Mouse (Mus musculus): Measurements from ENCODE around the gene Cfap299. TPM values are rescaled to one million over a fixed set of nuclear protein-coding genes. Genes with fewer than 3 reads are reported as not detected.

Cfap299 gene
- polyA plus RNA-seq, 1 experiment from 2014 or later = 2.2 TPM

- no peak for DNase-seq (ENCODE audit: low spot score)
- H3K27ac ChIP-seq (ENCODE audit: low read depth, low read length) = no peak overlapping the region
- 88% methylated on average over 2 of the region's 2 CpGs for whole genome bisulfite sequencing
Observed at GRCm38 (mm10) chr5:98578398-98578797, 249.3 kb downstream of the Cfap299 start.

GRCm38 (mm10) chr5:98580811-98581210, 251.7 kb downstream of the Cfap299 start:
- Histone ChIP-seq H3K36me3 (ENCODE audit: control insufficient read depth, insufficient read depth, low read length) (no peaks in the 10 kb centered on the region), H3K4me1 (replicated peaks; ENCODE audit: control insufficient read depth, insufficient read depth, low read length) (no peaks in the 10 kb centered on the region), H3K27me3 (ENCODE audit: control insufficient read depth, insufficient read depth, low read length) (no peaks in the 10 kb centered on the region), H3K4me2 (replicated peaks; ENCODE audit: low read depth, low read length) (no peak overlapping the region), H3K27ac (ENCODE audit: low read depth, low read length) (no peak overlapping the region), H3K4me3 (ENCODE audit: low read depth, low read length) (no peak overlapping the region), H3K9ac (ENCODE audit: low read depth, low read length) (no peak overlapping the region), H3K9me3 (ENCODE audit: control insufficient read depth, low read length) (no peaks in the 10 kb centered on the region)
- no peak for DNase-seq (ENCODE audit: low spot score)
- WGBS = 83% methylated on average over 5 of the region's 5 CpGs
- no peak for ATAC-seq (ENCODE audit: low FRiP score)

More at GRCm38 (mm10) chr5:98578398-98578797, 249.3 kb downstream of the Cfap299 start:
- no peaks in the 10 kb centered on the region for H3K27me3 ChIP-seq (ENCODE audit: control insufficient read depth, insufficient read depth, low read length)
- no peaks in the 10 kb centered on the region for H3K36me3 ChIP-seq (ENCODE audit: control insufficient read depth, insufficient read depth, low read length)
- no peaks in the 10 kb centered on the region for H3K4me1 ChIP-seq (replicated peaks; ENCODE audit: control insufficient read depth, insufficient read depth, low read length)
- H3K9ac ChIP-seq (ENCODE audit: low read depth, low read length) = no peak overlapping the region
- H3K4me3 ChIP-seq (ENCODE audit: low read depth, low read length) = no peak overlapping the region
- no peak overlapping the region for H3K4me2 ChIP-seq (replicated peaks; ENCODE audit: low read depth, low read length)
- H3K9me3 ChIP-seq (ENCODE audit: control insufficient read depth, low read length) = no peaks in the 10 kb centered on the region
- ATAC-seq (ENCODE audit: low FRiP score) = no peak

GRCm38 (mm10) chr5:98582051-98582450, 252.9 kb downstream of the Cfap299 start:
- no peak overlapping the region for H3K9ac ChIP-seq (ENCODE audit: low read depth, low read length)

GRCm38 (mm10) chr5:98585915-98586314, 256.8 kb downstream of the Cfap299 start:
- H3K9me3 ChIP-seq (ENCODE audit: control insufficient read depth, low read length) = no peaks in the 10 kb centered on the region
- no peaks in the 10 kb centered on the region for H3K4me1 ChIP-seq (replicated peaks; ENCODE audit: control insufficient read depth, insufficient read depth, low read length)
- ATAC-seq (ENCODE audit: low FRiP score) (no peak), DNase-seq (ENCODE audit: low spot score) (no peak)
- H3K4me3 ChIP-seq (ENCODE audit: low read depth, low read length) = no peak overlapping the region
- H3K27me3 ChIP-seq (ENCODE audit: control insufficient read depth, insufficient read depth, low read length) = no peaks in the 10 kb centered on the region
- H3K27ac ChIP-seq (ENCODE audit: low read depth, low read length) = no peak overlapping the region
- no peak overlapping the region for H3K9ac ChIP-seq (ENCODE audit: low read depth, low read length)
- H3K4me2 ChIP-seq (replicated peaks; ENCODE audit: low read depth, low read length) = no peak overlapping the region
- no peaks in the 10 kb centered on the region for H3K36me3 ChIP-seq (ENCODE audit: control insufficient read depth, insufficient read depth, low read length)

More at GRCm38 (mm10) chr5:98582051-98582450, 252.9 kb downstream of the Cfap299 start:
- Histone ChIP-seq H3K27me3 (ENCODE audit: control insufficient read depth, insufficient read depth, low read length) (no peaks in the 10 kb centered on the region), H3K36me3 (ENCODE audit: control insufficient read depth, insufficient read depth, low read length) (no peaks in the 10 kb centered on the region), H3K9me3 (ENCODE audit: control insufficient read depth, low read length) (no peaks in the 10 kb centered on the region), H3K4me1 (replicated peaks; ENCODE audit: control insufficient read depth, insufficient read depth, low read length) (no peaks in the 10 kb centered on the region), H3K4me3 (ENCODE audit: low read depth, low read length) (no peak overlapping the region), H3K27ac (ENCODE audit: low read depth, low read length) (no peak overlapping the region), H3K4me2 (replicated peaks; ENCODE audit: low read depth, low read length) (no peak overlapping the region)
- DNase-seq (ENCODE audit: low spot score) (no peak), ATAC-seq (ENCODE audit: low FRiP score) (no peak)
- WGBS = 89% methylated on average over 3 of the region's 3 CpGs

- H3K36me3 ChIP-seq (ENCODE audit: control insufficient read depth, insufficient read depth, low read length) = no peaks in the 10 kb centered on the region
- no peaks in the 10 kb centered on the region for H3K9me3 ChIP-seq (ENCODE audit: control insufficient read depth, low read length)
- no peaks in the 10 kb centered on the region for H3K27me3 ChIP-seq (ENCODE audit: control insufficient read depth, insufficient read depth, low read length)
- no peaks in the 10 kb centered on the region for H3K4me1 ChIP-seq (replicated peaks; ENCODE audit: control insufficient read depth, insufficient read depth, low read length)
- H3K27ac ChIP-seq (ENCODE audit: low read depth, low read length) = no peak overlapping the region
- H3K4me2 ChIP-seq (replicated peaks; ENCODE audit: low read depth, low read length) = no peak overlapping the region
- ATAC-seq (ENCODE audit: low FRiP score) (no peak), DNase-seq (ENCODE audit: low spot score) (no peak)
- no peak overlapping the region for H3K9ac ChIP-seq (ENCODE audit: low read depth, low read length)
- 92% methylated on average over 5 of the region's 5 CpGs for WGBS
- H3K4me3 ChIP-seq (ENCODE audit: low read depth, low read length) = no peak overlapping the region
Observed at GRCm38 (mm10) chr5:98613511-98613910, 284.4 kb downstream of the Cfap299 start.

- Histone ChIP-seq H3K9ac (ENCODE audit: low read depth, low read length) (no peak overlapping the region), H3K36me3 (ENCODE audit: control insufficient read depth, insufficient read depth, low read length) (no peaks in the 10 kb centered on the region), H3K4me1 (replicated peaks; ENCODE audit: control insufficient read depth, insufficient read depth, low read length) (no peaks in the 10 kb centered on the region), H3K4me3 (ENCODE audit: low read depth, low read length) (no peak overlapping the region), H3K27ac (ENCODE audit: low read depth, low read length) (no peak overlapping the region), H3K9me3 (ENCODE audit: control insufficient read depth, low read length) (no peaks in the 10 kb centered on the region), H3K4me2 (replicated peaks; ENCODE audit: low read depth, low read length) (no peak overlapping the region), H3K27me3 (ENCODE audit: control insufficient read depth, insufficient read depth, low read length) (no peaks in the 10 kb centered on the region)
- WGBS = 75% methylated on average over 3 of the region's 3 CpGs
- no peak for DNase-seq (ENCODE audit: low spot score)
- ATAC-seq (ENCODE audit: low FRiP score) = no peak
Observed at GRCm38 (mm10) chr5:98616902-98617301, 287.8 kb downstream of the Cfap299 start.

- Histone ChIP-seq H3K27me3 (ENCODE audit: control insufficient read depth, insufficient read depth, low read length) (no peaks in the 10 kb centered on the region), H3K36me3 (ENCODE audit: control insufficient read depth, insufficient read depth, low read length) (no peaks in the 10 kb centered on the region), H3K9ac (ENCODE audit: low read depth, low read length) (no peak overlapping the region), H3K27ac (ENCODE audit: low read depth, low read length) (no peak overlapping the region), H3K9me3 (ENCODE audit: control insufficient read depth, low read length) (no peaks in the 10 kb centered on the region), H3K4me3 (ENCODE audit: low read depth, low read length) (no peak overlapping the region), H3K4me1 (replicated peaks; ENCODE audit: control insufficient read depth, insufficient read depth, low read length) (no peaks in the 10 kb centered on the region), H3K4me2 (replicated peaks; ENCODE audit: low read depth, low read length) (no peak overlapping the region)
- DNase-seq (ENCODE audit: low spot score) (no peak), ATAC-seq (ENCODE audit: low FRiP score) (no peak)
- WGBS = 92% methylated on average over 4 of the region's 4 CpGs
Observed at GRCm38 (mm10) chr5:98617416-98617815, 288.3 kb downstream of the Cfap299 start.

GRCm38 (mm10) chr5:98650345-98650744, 321.2 kb downstream of the Cfap299 start:
- ATAC-seq (ENCODE audit: low FRiP score) (no peak), DNase-seq (ENCODE audit: low spot score) (no peak)
- Histone ChIP-seq H3K36me3 (ENCODE audit: control insufficient read depth, insufficient read depth, low read length) (no peaks in the 10 kb centered on the region), H3K9ac (ENCODE audit: low read depth, low read length) (no peak overlapping the region), H3K27me3 (ENCODE audit: control insufficient read depth, insufficient read depth, low read length) (no peaks in the 10 kb centered on the region), H3K9me3 (ENCODE audit: control insufficient read depth, low read length) (no peaks in the 10 kb centered on the region), H3K4me2 (replicated peaks; ENCODE audit: low read depth, low read length) (no peak overlapping the region), H3K4me1 (replicated peaks; ENCODE audit: control insufficient read depth, insufficient read depth, low read length) (no peaks in the 10 kb centered on the region), H3K4me3 (ENCODE audit: low read depth, low read length) (no peak overlapping the region), H3K27ac (ENCODE audit: low read depth, low read length) (no peak overlapping the region)

GRCm38 (mm10) chr5:98651049-98651448, 321.9 kb downstream of the Cfap299 start:
- no peaks in the 10 kb centered on the region for H3K36me3 ChIP-seq (ENCODE audit: control insufficient read depth, insufficient read depth, low read length)
- DNase-seq (ENCODE audit: low spot score) = no peak
- WGBS = 85% methylated on average over 5 of the region's 5 CpGs

More at GRCm38 (mm10) chr5:98651049-98651448, 321.9 kb downstream of the Cfap299 start:
- Histone ChIP-seq H3K4me3 (ENCODE audit: low read depth, low read length) (no peak overlapping the region), H3K4me1 (replicated peaks; ENCODE audit: control insufficient read depth, insufficient read depth, low read length) (no peaks in the 10 kb centered on the region), H3K9me3 (ENCODE audit: control insufficient read depth, low read length) (no peaks in the 10 kb centered on the region), H3K4me2 (replicated peaks; ENCODE audit: low read depth, low read length) (no peak overlapping the region), H3K27me3 (ENCODE audit: control insufficient read depth, insufficient read depth, low read length) (no peaks in the 10 kb centered on the region), H3K9ac (ENCODE audit: low read depth, low read length) (no peak overlapping the region), H3K27ac (ENCODE audit: low read depth, low read length) (no peak overlapping the region)
- no peak for ATAC-seq (ENCODE audit: low FRiP score)

Data from hindbrain, embryonic 11.5 days (tissue).